Mouse (Mus musculus) Muller cell, postnatal 12 days (primary cell): ENCODE measurements around the gene Scaf8.
"Not testable (repeated sequence)": the region's sequence is repeated elsewhere in the genome, so short reads cannot be mapped to it uniquely, and the experiment has no call there.

ENCODE experiments used
- DNase-seq: peaks from one replicate; pipeline ENCODE4 v3.0.0-alpha.2; 2015; ENCODE audit errors: inconsistent ontology term

The Scaf8 gene

DNA sequence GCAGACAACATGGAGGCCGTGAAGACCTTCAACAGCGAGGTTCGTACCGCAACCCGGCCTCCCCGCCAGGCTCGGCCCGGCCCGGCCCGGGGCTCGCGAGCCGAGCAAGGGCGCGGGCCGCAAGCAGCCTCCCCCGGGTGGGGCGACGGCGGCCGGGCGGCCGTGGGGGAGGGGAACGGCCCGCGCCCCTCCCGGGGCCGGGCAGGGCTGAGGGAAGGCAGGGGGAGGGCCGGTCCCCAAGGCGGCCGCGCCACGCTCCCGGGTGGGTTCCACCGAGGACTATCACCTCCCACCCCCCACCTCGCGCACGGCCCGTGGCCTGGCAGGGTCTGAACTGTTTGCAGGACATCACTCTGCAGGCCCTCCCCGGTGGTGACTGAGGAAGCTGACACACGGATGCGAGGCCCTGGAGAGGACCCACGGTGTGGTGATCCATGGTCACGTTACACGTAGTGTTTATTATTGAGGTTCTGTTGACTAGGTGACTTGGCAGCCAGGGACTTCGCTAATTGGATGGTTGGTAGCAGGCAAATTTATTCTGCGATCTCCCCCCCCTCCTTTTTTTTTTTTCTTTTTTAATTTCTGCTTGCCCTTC, 705 bp downstream of the Scaf8 start:
- DNase-seq: peak; percentile 76

DNA sequence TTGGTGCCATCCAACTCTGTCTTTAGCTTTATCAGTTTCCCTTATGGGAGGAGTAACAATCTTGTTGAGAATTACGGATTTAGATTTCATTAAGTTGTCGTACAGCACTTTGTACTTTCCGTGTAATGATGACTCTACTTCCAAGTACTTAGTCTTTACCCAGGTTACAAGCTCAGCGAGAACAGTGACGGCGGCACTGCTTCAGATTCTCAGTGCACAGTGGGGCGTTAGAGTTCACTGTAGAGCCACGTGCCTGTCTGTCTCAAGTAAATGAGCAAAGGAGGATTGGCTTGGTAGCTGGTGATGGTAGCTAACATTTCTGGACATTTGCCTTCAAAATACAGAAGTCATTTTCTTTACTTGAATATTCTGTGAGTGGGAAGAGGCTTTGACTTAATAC, 6.2 kb downstream of the Scaf8 start:
- not testable (repeated sequence) for DNase-seq

DNA sequence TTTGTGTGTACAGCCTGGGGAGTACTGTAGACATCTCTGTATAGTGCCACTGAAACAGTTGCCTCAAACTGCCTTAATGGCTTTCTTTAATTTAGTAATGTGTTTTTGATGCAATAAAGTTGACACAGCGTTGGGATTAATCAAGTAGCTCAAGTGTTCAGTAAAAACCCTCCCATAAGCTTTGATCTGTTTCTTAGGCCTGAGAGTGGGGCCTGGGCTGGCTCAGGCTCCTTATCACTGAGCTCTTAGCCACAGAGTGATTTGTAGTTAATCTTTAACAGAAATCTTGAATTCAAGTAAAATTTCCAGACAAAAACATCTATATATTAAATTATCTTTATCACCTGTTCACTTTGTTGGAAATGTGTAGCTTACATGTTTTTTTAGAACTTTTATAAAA, 8.8 kb downstream of the Scaf8 start:
- not testable (repeated sequence) for DNase-seq

DNA sequence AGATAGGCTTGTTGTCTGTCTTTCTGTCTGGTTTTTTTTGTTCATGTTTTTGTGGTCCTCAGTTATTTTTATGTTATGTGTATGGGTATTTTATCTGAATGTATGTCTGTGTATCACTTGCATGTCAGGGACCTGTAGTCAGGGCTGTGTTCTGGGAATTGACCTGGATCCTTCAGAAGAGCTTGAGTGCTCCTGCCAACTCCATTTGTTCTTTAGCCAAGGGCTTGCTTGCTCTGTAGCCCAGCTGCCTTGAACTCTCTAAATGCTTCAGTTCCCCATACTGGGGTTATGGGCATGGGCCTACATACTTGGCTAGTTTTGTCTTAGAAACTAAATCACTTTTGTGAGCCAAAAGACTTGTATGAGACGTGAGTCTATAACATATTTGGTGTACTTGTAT, 13.9 kb downstream of the Scaf8 start:
- no peak for DNase-seq

DNA sequence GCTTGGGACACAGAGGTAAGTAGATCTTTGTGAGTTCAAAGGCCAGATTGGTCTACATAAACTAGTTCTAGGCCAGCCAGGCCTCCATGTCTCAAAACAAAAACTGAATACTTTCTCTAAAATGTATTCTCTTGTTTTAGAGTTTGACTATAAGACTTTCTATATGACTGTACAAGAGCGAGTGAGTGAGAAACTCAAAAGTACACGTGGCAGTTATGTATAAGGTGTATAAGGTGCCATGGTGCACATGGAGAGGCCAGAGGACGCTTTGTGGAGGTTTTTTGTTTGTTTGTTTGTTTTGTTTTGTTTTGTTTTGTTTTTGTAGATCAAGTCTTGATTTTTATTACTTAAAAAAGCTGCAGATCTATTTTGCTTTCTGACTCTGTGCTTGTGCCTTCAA, 15.0 kb downstream of the Scaf8 start:
- no peak for DNase-seq

DNA sequence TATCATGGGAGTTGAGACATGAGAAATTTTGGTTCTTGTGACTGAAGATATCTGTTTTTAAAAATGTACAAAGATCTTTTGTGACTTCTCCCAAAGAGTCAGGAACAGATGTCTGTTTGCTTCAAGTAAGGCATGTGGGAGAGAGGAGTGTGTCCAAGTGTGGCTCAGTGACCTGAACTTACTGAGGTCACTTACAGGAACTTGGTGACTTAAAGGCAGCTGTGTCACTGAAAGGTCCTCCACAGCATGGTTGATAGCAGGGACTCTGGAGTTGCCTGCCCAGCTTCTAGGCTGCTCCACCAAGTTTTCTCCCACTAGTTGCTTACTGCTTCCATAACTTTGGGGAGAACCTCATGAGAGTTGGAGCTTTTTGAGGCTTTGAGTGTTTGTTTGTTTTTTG, 20.6 kb downstream of the Scaf8 start:
- DNase-seq: no peak

DNA sequence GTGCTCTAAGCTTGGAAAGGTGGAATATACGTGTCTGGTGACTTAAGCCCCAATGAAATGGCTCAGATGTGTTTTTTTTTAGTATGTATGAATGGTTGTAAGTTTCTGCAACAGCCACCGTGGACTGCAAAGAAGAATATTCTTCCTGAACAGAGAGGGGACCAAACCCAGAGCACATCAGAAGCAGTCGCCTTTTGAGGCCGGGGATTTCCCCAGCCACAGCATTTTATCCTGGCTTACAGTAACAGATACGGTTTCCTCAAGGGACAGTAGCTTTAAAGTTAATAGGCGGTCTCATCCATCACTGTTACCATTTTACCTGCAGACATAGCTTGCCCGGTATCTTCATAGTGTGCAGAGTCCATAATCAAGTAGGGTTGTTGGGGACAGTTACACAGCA, 21.4 kb downstream of the Scaf8 start:
- DNase-seq: no peak

DNA sequence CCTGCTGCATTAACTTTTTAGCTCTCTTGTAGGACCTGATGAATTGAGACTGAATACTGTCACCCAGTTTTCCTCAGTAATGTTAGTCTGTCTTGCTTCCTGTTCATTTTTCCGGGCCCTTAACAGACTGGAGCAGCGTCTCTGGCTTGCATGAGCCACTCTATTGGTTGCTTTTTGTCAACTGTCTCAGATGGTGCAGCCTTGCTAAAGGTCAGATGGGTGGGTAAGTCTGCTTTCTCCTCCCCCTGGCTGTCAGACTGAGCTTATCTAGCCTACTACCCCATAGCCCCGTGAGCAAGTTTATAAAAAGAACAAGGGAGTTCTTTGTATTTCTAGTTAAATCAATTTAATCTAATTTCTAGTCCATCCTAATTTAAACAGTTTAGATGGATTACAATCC, 23.6 kb downstream of the Scaf8 start:
- DNase-seq: no peak

DNA sequence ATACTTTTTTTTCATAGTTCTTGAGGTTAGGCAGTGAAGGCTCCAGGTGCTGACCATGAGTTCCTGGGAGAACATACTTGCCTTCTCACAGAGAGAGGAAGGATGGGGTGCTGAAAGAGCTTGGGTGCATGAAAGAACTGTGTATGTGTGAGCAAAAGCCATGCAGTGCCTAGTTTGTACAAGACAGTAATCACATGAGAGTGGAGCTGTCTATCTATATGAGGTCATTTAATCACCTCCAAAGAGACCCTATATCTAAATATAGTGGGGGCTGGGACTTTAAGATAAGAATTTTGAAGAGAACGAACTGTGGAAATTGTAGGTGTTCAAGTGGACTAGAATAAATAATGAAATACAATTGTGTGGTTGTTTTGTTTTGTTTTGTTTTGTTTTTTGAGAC, 25.3 kb downstream of the Scaf8 start:
- no peak for DNase-seq

DNA sequence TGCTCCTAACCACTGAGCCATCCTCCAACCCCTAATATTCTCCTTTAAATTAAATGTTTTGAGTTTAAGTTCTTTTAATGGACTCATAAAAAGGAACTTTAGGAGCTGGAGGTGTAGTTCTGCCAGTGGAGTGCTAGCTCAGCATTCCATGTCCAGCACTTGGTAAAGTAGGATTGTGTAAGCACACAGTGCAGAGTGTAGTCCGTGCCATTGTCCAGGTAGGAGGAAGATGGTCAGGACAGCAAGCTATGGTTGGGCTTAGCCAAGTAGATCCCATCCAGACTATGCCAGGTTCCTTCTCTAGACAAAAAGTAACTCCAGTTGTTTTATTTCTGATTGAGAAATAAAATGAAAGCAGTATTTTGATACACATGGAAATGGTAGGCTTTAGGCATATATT, 34.1 kb downstream of the Scaf8 start:
- DNase-seq: no peak

DNA sequence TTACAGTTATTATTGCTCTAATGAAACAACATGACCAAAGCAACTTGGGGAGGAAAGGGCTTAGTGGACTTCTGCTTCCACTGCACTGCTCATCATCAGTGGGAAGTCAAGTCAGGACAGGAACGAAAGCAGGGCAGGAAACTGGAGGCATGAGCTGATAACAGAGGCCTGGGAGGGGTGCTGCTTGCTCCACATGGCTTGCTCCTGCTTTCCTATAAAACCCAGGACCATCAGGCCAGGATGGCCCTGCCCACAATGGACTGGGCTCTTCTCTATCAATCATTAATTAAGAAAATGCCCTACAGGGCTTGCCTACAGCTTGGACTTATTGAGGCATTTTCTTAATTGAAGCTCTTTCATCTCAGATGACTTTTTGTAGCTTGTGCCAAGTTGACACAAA, 34.8 kb downstream of the Scaf8 start:
- DNase-seq: no peak

DNA sequence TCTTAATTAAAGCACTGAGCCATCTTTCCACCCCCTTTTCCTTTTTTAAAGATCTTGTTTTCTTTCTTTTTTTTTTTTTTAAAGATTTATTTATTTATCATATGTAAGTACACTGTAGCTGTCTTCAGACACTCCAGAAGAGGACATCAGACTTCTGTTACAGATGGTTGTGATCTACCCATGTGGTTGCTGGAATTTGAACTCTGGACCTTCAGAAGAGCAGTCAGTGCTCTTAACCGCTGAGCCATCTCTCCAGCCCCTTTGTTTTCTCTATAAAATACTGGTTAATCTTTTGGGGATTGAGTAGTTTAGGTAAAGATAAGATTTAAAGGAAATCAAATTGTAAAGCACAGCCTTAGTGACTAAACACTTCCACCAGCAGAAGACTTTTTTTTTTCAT, 35.9 kb downstream of the Scaf8 start:
- DNase-seq: not testable (repeated sequence)

DNA sequence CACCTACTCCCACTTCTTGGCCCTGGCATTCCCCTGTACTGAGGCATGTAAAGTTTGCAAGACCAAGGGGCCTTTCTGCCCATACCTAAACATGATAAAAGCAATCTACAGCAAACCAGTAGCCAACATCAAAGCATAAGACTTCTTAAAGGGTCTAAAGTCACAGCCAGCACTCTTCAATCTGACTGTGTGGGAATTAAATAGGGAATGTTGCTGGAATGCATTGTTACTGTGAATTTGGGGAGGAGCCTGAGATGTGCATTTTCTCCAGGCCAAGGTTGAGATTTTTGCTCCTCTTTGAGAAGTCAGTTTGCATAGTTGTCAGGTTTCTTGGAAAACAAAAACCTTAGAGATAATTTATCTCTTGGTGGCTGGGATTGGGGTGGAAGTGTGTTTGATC, 36.4 kb downstream of the Scaf8 start:
- no peak for DNase-seq

DNA sequence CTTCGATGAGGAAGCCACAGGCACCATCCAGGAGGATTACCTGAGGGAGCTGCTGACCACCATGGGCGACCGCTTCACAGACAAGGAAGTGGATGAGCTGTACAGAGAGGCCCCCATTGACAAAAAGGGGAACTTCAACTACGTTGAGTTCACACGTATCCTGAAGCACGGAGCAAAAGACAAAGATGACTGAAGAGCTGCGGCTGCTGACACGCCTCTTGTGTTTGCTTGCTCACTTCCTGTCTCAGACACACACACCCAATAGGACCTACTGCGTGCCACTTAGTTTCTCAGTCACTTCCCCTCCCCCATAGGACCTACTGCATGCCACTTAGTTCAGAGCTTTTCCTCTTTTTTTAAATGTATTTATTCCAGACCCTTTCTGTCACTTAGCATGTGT, 41.4 kb downstream of the Scaf8 start:
- DNase-seq: not testable (repeated sequence)

DNA sequence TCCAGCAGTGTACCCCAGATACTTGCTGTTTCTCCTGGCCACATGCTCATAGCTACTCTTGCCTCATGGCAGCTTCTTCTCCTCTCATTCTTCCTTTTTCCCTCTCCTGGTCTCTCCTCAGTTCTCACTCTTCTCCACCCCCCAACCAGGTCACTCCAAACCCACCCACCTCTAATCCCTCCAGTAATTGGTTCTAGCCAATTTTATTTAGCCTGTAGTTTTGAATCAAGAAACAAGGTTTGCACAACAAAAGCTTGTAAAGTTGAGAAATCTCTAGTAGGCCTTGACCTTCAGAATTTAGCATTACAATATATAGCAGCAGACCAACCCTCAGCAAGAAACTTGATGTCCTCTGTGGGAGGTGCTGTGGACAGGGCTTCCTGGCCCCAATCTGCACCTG, 42.2 kb downstream of the Scaf8 start:
- DNase-seq: no peak

DNA sequence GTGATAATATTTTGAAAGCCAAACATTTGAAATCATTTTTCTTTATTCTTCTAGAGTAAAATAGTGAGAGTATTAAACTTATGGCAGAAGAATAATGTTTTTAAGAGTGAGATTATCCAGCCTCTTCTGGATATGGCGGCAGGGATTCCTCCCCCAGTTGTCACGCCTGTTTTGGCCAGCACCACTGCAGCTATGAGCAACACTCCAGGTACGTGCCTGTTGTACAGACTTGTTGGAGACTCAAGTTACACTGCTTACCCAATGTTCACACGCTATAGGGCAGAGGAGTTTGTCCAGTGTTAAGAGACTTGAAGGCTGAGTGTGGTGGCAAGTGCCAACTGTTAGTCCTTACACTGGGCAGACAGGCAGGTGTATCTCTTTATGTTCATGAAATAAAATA, 48.1 kb downstream of the Scaf8 start:
- no peak for DNase-seq

DNA sequence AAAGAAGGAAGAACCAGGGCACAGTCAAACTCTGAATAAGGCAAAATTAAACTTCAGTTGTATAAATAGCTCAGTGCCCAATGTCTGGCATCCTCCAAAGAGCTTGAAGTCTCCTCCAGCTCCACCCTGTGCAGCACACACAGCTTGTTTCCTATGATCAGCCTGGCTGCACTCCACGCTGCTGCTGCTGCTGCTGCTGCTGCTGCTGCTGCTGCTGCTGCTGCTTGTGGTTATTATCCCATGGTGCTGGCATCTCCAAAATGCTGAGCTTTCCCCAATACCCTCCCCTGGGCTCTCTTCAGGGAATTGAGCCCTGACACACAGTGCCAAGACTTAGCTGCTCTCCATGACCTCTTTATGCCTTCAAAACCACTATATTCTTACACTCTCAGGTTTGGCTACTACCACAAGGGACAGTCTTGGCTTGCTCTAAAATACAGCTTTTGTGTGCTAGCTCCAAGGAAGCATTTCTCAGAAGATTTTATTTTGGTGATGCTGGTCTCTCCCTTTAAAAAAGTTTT, 65.7 kb downstream of the Scaf8 start:
- DNase-seq: peak; percentile 6

DNA sequence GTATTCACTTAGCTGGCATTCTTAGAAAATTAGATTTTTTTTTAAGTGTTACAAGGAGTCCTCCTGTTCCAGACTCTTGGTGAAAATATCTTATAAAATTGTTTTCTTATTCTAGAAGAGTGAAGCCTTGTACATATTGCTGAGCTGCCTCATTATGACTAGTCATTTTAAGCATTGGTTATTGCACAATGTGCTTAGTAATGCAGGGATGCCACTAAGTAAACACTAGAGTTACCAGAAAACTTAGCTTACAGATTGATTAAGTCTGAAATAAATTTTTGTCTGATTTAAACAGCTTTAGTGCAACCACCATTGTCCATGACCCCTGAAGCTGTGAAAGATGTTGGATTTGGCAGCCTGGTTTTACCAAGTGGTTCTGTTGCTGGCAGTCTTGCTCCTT, 80.7 kb downstream of the Scaf8 start:
- not testable (repeated sequence) for DNase-seq

DNA sequence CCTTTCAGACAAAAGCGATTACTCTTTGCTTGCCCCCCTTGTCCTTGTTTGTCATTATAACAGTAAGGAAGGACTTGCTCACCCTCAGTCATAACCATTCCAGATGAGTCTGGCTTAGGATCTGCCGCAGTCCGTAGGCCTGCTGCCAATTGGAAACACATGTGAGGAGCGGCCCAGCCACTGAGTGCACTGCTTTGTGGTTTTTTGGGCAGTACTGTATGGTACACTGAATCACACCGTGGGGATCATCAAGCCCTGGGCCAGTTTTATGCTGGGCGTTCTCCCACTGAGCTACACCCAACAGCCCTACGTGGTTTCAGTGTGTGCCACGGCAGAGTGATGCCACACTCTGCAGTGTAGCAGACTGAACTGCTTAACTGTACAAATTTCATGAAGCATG, 85.6 kb downstream of the Scaf8 start:
- peak; percentile 11 for DNase-seq

DNA sequence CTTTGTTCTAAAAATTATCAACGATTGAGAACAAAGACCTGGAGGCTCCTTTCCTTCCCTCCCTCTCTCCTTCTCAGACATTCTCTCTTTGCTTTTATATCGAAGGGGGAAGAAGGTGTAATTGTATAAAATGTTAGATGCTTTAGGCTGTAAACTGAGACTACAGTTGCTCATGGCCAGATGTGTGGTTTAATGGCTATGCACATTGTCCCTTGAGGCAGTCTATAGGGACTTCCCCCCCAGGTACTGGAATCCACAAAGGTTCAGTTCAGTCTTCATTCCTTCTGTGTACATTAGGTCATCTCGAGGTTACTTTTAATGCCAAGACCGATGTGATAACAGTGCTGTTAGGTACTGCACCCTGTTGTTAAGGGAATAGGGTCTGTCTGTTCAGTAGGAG, 89.1 kb downstream of the Scaf8 start:
- DNase-seq: no peak

DNA sequence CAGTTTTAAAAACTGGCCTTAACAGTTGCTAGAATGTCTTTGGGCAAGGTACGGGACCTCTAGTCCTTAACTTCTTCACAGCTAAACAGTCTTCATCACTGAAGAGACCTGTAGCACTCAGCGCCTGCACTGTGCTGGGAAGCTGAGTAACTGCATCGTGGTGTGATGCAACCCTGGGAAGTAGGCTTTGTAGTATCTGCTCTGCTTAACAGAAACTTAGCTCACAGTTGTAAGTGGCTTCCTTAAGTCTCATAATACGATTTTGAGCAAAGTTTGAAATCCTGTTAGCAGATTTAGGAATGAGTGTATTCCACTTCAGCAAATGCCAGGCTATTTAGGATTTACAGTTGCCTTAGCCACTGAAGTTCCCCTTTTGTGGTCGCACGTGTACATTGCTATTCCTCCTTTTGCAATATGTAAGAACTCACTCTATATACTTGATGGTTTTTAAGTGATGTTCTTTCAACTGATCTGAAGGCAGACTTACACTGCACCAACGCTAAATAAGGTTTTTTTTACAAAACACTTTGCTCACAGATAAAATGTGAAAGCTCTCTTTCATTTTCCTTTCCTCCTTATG, 90.1 kb downstream of the Scaf8 start:
- DNase-seq: no peak

DNA sequence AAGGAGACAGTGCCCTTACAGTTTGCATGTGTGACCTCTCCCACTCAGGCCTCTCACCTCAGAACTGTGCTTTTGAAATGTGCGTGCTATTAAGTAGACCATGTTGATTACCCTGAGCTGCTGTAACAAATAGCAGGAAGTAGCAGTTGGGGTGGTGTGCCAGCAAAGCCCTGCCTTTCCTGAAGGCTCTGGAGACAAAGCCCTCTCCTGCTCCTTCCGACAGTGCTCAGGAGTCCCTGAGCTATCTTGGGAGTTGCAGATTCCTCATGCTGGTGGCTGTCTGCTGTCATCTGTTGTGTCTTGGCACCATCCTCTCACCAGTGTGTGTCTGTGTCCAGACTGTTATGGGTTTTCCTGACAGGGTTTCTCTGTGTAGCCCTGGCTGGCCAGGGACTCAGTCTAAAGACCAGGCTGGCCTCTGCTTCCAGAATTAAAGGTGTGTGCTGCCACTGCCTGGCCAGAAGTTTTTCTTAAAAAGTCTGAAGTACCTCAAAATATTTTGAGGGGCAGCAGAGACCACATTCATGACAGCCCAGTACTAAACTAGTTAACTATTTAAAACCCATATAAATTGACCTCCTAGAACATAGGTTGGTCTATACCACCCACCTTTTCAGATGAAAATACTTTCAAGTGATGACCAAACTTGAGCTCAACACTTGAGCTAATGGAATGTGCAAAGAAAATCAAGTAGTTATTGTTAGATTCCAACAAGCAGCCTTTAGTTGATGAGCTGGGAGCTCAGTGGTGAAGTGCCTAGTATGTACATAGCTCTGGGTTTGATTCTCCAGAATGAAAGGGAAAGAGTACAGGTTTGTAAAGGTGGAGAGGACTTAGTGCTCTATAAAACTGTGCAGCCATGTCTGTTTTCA, 92.0 kb downstream of the Scaf8 start:
- DNase-seq: no peak
